Mouse (Mus musculus) kidney, adult 2 months (tissue): ENCODE measurements at regions not wholly inside any gene's neighbourhood (a gene's known extent, or its start where the extent isn't known, plus 50 kb on each side); places are given as distances from the start of the nearest gene placed in this dataset.

Experiments
- DNase-seq: peaks from one replicate; pipeline ENCODE4 v3.0.0; 2021
- H3K27ac ChIP-seq: fragments of 200-500 bp; 2 replicates; pipeline ENCODE4 v1.5.1; 2012; ENCODE audit warnings: low read depth, low read length, control low read depth, inconsistent platforms; ENCODE audit not compliant: insufficient read depth
- H3K27me3 ChIP-seq: fragments of 200-500 bp; replicated peaks from 2 replicates; pipeline ENCODE4 v1.6.1; 2012; ENCODE audit warnings: mild to moderate bottlenecking, moderate library complexity, low read length, inconsistent platforms; ENCODE audit not compliant: control insufficient read depth, insufficient read depth
- H3K36me3 ChIP-seq: fragments of 200-500 bp; 2 replicates; pipeline ENCODE4 v1.6.1; 2012; ENCODE audit warnings: mild to moderate bottlenecking, moderate library complexity, low read length, inconsistent platforms; ENCODE audit not compliant: control insufficient read depth, insufficient read depth
- H3K4me1 ChIP-seq: fragments of 200-500 bp; 2 replicates; pipeline ENCODE4 v1.6.1; 2011; ENCODE audit warnings: low read length; ENCODE audit not compliant: control insufficient read depth, insufficient read depth
- H3K4me3 ChIP-seq: fragments of 200-500 bp; 2 replicates; pipeline ENCODE4 v1.5.1; 2011; ENCODE audit warnings: mild to moderate bottlenecking, low read depth, low read length, control low read depth; ENCODE audit not compliant: insufficient read depth
- CTCF ChIP-seq: fragments of 200-500 bp; conservative IDR thresholded peaks from 2 replicates; pipeline ENCODE4 v1.5.1; 2011; ENCODE audit warnings: low read depth, mild to moderate bottlenecking, control low read depth, low read length, moderate library complexity, mixed read lengths; ENCODE audit not compliant: insufficient read depth, insufficient read length
- POLR2A ChIP-seq: fragments of 200-500 bp; IDR thresholded peaks from one replicate; pipeline ENCODE4 v1.6.1; 2011; ENCODE audit warnings: low read depth, low read length, control low read depth
- WGBS: fragments of 180-500 bp; shearing (Covaris S2); methylation state at CpG from one replicate; pipeline ENCODE4 v1.1.7; 2018; 5-methylcytosine and 5-hydroxymethylcytosine counted together

GRCm38 (mm10) chr3:128285214-128285613 is 389.1 kb upstream of the Fam241a start:
- H3K36me3 ChIP-seq: no peaks in the 10 kb centered on the region
- no peak for TF ChIP-seq POLR2A
- TF ChIP-seq CTCF: no peak
- H3K4me3 ChIP-seq: no peak overlapping the region
- H3K4me1 ChIP-seq: peaks cover 2% of the 10 kb centered on the region; the same call in 1 of the 2 replicates
- no peak for DNase-seq
- 68% methylated on average over 6 of the region's 6 CpGs for WGBS
- H3K27me3 ChIP-seq: no peaks in the 10 kb centered on the region
- no peak overlapping the region for H3K27ac ChIP-seq

GRCm38 (mm10) chr3:128280626-128281025 is 384.5 kb upstream of the Fam241a start:
- WGBS: 91% methylated on average over 4 of the region's 4 CpGs
- Histone ChIP-seq H3K27me3 (no peaks in the 10 kb centered on the region), H3K4me3 (no peak overlapping the region), H3K36me3 (no peaks in the 10 kb centered on the region), H3K27ac (no peak overlapping the region), H3K4me1 (no peaks in the 10 kb centered on the region)
- DNase-seq: peak; percentile 19
- TF ChIP-seq CTCF: no peak
- no peak for TF ChIP-seq POLR2A

DNA sequence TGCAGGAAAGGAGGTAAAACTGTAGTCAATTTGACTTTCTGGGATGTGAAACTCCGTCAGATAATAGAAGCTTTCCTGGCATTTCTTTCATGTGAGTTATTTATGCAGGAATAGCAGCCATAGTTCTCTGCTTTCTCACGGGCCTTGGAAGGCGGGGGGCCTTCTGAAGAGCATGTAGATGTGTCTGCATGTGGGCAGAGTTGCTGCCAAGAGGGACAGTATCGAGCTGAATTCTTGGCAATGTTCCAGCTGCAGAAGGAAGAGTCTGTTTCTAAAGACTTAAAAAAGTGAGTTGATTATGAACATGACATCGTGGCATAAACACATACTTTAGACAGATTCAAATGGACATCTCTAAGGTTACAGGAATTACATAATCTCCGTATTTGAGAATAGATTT is 374.5 kb upstream of the Fam241a start:
- DNase-seq: no peak
- H3K4me1 ChIP-seq: no peaks in the 10 kb centered on the region
- H3K27me3 ChIP-seq: no peaks in the 10 kb centered on the region
- H3K27ac ChIP-seq: no peak overlapping the region
- no peak overlapping the region for H3K4me3 ChIP-seq
- WGBS: 45% methylated on average over 6 of the region's 6 CpGs
- TF ChIP-seq POLR2A: no peak
- no peak for TF ChIP-seq CTCF
- H3K36me3 ChIP-seq: no peaks in the 10 kb centered on the region

DNA sequence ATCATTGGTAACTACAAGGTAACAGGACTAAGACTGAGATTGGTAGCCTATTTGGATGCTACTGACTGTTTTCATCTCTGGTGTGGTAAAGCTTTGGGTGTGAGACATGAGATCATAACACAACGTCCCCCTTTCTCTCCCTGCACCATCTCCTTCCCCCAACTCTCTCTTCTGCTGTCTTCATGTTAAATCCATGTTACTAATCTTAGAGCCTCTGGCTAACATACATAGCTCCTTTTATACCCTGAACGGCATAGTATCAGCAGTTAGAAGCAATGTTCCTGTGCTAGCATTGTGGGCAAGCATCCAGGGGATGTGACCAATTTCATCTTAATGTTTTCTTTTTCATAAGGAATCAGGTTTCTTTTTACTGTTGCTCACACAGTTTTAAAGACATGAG is 365.1 kb upstream of the Fam241a start:
- H3K4me1 ChIP-seq: no peaks in the 10 kb centered on the region
- TF ChIP-seq POLR2A (no peak), CTCF (no peak)
- no peaks in the 10 kb centered on the region for H3K27me3 ChIP-seq
- DNase-seq: no peak
- no peaks in the 10 kb centered on the region for H3K36me3 ChIP-seq
- H3K4me3 ChIP-seq: no peak overlapping the region
- H3K27ac ChIP-seq: no peak overlapping the region
- 72% methylated on average over 2 of the region's 2 CpGs for WGBS

- no peak overlapping the region for H3K4me3 ChIP-seq
- H3K27me3 ChIP-seq: no peaks in the 10 kb centered on the region
- 69% methylated on average over 2 of the region's 2 CpGs for WGBS
- TF ChIP-seq POLR2A: no peak
- no peak for TF ChIP-seq CTCF
- H3K4me1 ChIP-seq: no peaks in the 10 kb centered on the region
- no peak for DNase-seq
- no peak overlapping the region for H3K27ac ChIP-seq
- no peaks in the 10 kb centered on the region for H3K36me3 ChIP-seq
These were observed 351.7 kb upstream of the Fam241a start for GRCm38 (mm10) chr3:128247816-128248215.

- no peaks in the 10 kb centered on the region for H3K36me3 ChIP-seq
- 41% methylated on average over 7 of the region's 7 CpGs for WGBS
- H3K4me3 ChIP-seq: no peak overlapping the region
- no peaks in the 10 kb centered on the region for H3K27me3 ChIP-seq
- H3K4me1 ChIP-seq: no peaks in the 10 kb centered on the region
- DNase-seq: no peak
- H3K27ac ChIP-seq: no peak overlapping the region
- TF ChIP-seq POLR2A: no peak
- no peak for TF ChIP-seq CTCF
These were observed 343.8 kb upstream of the Fam241a start for GRCm38 (mm10) chr3:128239813-128240421.

DNA sequence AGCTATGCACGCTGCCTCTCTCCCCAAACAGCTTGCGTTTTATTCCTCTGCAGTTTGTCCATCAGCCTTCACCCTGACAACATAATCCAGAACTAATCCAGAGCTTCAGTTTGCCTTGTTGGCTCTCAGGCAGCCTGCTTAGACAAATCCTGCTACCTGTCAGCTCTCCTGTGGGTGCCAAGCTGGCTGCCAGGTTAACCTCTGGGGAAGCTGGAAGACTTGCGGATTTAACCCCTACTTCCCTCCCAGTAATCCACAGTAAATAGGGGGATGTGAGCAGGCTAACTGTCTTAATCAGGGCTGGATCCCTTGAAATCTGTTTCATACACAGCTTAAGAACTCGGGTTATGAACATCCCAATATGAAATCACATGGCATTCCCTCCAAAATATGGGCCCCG is 334.3 kb upstream of the Fam241a start:
- TF ChIP-seq CTCF (no peak), POLR2A (no peak)
- WGBS: 87% methylated on average over 5 of the region's 5 CpGs

More for the DNA sequence above, 334.3 kb upstream of the Fam241a start:
- Histone ChIP-seq H3K27me3 (no peaks in the 10 kb centered on the region; the same call in 1 of the 2 replicates), H3K4me3 (no peak overlapping the region), H3K36me3 (no peaks in the 10 kb centered on the region), H3K27ac (no peak overlapping the region), H3K4me1 (peaks cover 8% of the 10 kb centered on the region; the same call in 1 of the 2 replicates)
- no peak for DNase-seq
